Mouse (Mus musculus): ENCODE measurements around the gene Dhx33.

DNA sequence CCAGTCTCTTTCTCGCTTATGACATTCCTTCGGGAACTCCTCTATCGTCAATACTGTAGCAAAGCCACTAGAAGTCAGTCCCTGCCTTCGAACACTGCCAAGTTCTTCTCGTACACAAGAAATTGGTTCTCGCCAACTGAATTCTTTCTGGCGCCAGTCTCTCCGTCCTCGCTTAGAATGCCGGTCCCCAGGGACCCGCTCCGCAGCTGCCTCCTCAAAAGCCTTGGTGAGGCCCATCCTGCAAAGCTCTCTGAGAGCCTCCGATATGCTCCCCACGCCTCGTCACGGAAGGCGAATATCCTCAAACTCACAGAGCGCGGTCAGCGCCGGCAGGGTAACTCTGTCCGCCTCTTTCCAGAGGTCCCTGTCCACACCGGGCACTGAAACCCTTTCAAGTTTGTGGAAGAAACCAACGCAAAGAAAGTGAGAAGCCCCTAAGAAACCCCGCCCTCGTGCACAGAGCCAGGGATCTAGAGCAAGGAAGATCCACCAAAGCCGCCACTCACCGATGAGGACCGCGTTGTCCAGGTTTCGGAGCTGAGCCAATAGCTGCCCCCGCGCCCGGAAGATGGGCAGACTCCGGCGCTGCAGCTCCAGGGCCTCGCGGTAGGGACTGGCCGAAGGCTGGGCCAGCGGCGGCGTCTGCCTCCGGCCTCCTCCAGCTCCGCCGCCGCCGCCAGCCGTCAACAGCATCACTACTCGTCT lies 474 bp downstream of the Dhx33 start:
- TF ChIP-seq TAL1 (conservative IDR thresholded peaks at IDR 0.05; ENCODE audit: low read depth, low read length) (no peak), CTCF (IDR thresholded peaks at IDR 0.05; ENCODE audit: low read depth, low read length) (no peak), GATA1 (IDR thresholded peaks at IDR 0.05; ENCODE audit: borderline replicate concordance, low read length) (no peak)
